In genomic region chr19:53894538-53895121, GRCm38 (mm10) we compare ENCODE assay signal across 10 mouse cellular contexts. TPM values are rescaled to one million over a fixed set of nuclear protein-coding genes. Genes with fewer than 3 reads are reported as not detected.
DNase-seq lines count a peak whose midpoint lies in the region; ATAC-seq and TF ChIP-seq lines count a peak whose summit lies in the region.
"Had no signal": no experiment of that assay in that cellular context is flagged by ENCODE, and none has a peak within 500 bp of the region (broad histone marks: within the 10 kb centered on the region; RNA-seq: fewer than 3 reads in every experiment).

No protein-coding gene starts in this region.

- WGBS in kidney, adult 2 months, result 61% methylated on average over 12 of the region's 12 CpGs
- WGBS in kidney, embryonic 16.5 days, result 71% methylated on average over 12 of the region's 12 CpGs
- WGBS in embryonic facial prominence, embryonic 15.5 days, result 50% methylated on average over 12 of the region's 12 CpGs
- 49% methylated on average over 12 of the region's 12 CpGs for WGBS in limb, embryonic 12.5 days
- 54% methylated on average over 12 of the region's 12 CpGs for WGBS in stomach, embryonic 16.5 days
- WGBS in forebrain, embryonic 14.5 days, result 80% methylated on average over 12 of the region's 12 CpGs

- no peaks in the 10 kb centered on the region for H3K27me3 ChIP-seq in kidney, adult 2 months (replicated peaks; ENCODE audit: control insufficient read depth, insufficient read depth, low read length)
- H3K27me3 ChIP-seq in kidney, embryonic 16.5 days (ENCODE audit: insufficient read depth, low read length), result no peaks in the 10 kb centered on the region
- no peaks in the 10 kb centered on the region for H3K27me3 ChIP-seq in embryonic facial prominence, embryonic 15.5 days
- no peaks in the 10 kb centered on the region for H3K27me3 ChIP-seq in limb, embryonic 12.5 days
- H3K27me3 ChIP-seq in stomach, embryonic 16.5 days (ENCODE audit: control insufficient read depth, insufficient read depth, low read length), result no peaks in the 10 kb centered on the region
- H3K27me3 ChIP-seq in forebrain, embryonic 14.5 days (replicated peaks; ENCODE audit: control insufficient read depth, insufficient read depth, low read length), result no peaks in the 10 kb centered on the region
- H3K27me3 ChIP-seq: forebrain, embryonic 13.5 days; midbrain, embryonic 12.5 days had no signal

- ATAC-seq in kidney, embryonic 16.5 days (ENCODE audit: low FRiP score, low TSS enrichment), result no peak
- no peak for ATAC-seq in embryonic facial prominence, embryonic 15.5 days (ENCODE audit: insufficient number of reproducible peaks, low FRiP score, low TSS enrichment, low read depth)
- ATAC-seq in limb, embryonic 12.5 days (ENCODE audit: insufficient number of reproducible peaks, insufficient read depth, low FRiP score, low TSS enrichment, low read depth), result peak; percentile 65; the same call in 1 of the 2 replicates
- peak; percentile 42; the same call in 1 of the 2 replicates for ATAC-seq in stomach, embryonic 16.5 days (ENCODE audit: insufficient read depth, low FRiP score)
- no peak for ATAC-seq in forebrain, embryonic 14.5 days
- ATAC-seq: forebrain, embryonic 13.5 days had no signal

- no peak for TF ChIP-seq CTCF in kidney, adult 2 months (conservative IDR thresholded peaks at IDR 0.05; ENCODE audit: insufficient read depth, insufficient read length, low read depth, low read length)

- peak; percentile 66 for DNase-seq in kidney, adult 2 months
- DNase-seq in cerebellum, postnatal 14 days, result no peak
- no peak for DNase-seq in forebrain, embryonic 14.5 days (ENCODE audit: low spot score)
- no peak for DNase-seq in neural tube, embryonic 10.5 days (ENCODE audit: extremely low spot score, low spot score)

- no peaks in the 10 kb centered on the region for H3K36me3 ChIP-seq in kidney, adult 2 months (ENCODE audit: control insufficient read depth, insufficient read depth, low read length)
- no peaks in the 10 kb centered on the region for H3K36me3 ChIP-seq in kidney, embryonic 16.5 days (ENCODE audit: insufficient read depth, low read length)
- H3K36me3 ChIP-seq in embryonic facial prominence, embryonic 15.5 days, result no peaks in the 10 kb centered on the region
- no peaks in the 10 kb centered on the region for H3K36me3 ChIP-seq in limb, embryonic 12.5 days
- H3K36me3 ChIP-seq in stomach, embryonic 16.5 days (ENCODE audit: control insufficient read depth, insufficient read depth, low read length), result no peaks in the 10 kb centered on the region
- H3K36me3 ChIP-seq in forebrain, embryonic 14.5 days (ENCODE audit: control insufficient read depth, insufficient read depth, low read length), result no peaks in the 10 kb centered on the region
- H3K36me3 ChIP-seq: midbrain, embryonic 12.5 days had no signal

- no peak overlapping the region for H3K9ac ChIP-seq in kidney, embryonic 16.5 days (replicated peaks; ENCODE audit: low read length)
- H3K9ac ChIP-seq in embryonic facial prominence, embryonic 15.5 days, result no peak overlapping the region
- H3K9ac ChIP-seq in limb, embryonic 12.5 days (replicated peaks), result no peak overlapping the region
- peak overlapping the region; percentile 43; the same call in 1 of the 2 replicates for H3K9ac ChIP-seq in stomach, embryonic 16.5 days (ENCODE audit: low read length)
- H3K9ac ChIP-seq in forebrain, embryonic 14.5 days (ENCODE audit: low read length), result no peak overlapping the region
- H3K9ac ChIP-seq: forebrain, embryonic 13.5 days; midbrain, embryonic 12.5 days had no signal

- no peak overlapping the region for H3K4me3 ChIP-seq in kidney, adult 2 months (ENCODE audit: insufficient read depth, low read depth, low read length)
- H3K4me3 ChIP-seq in kidney, embryonic 16.5 days (ENCODE audit: low read length), result no peak overlapping the region
- no peak overlapping the region for H3K4me3 ChIP-seq in embryonic facial prominence, embryonic 15.5 days (replicated peaks)
- H3K4me3 ChIP-seq in limb, embryonic 12.5 days (replicated peaks), result no peak overlapping the region
- H3K4me3 ChIP-seq in stomach, embryonic 16.5 days (replicated peaks; ENCODE audit: low read length), result no peak overlapping the region
- no peak overlapping the region for H3K4me3 ChIP-seq in forebrain, embryonic 14.5 days (ENCODE audit: low read depth, low read length)
- H3K4me3 ChIP-seq: forebrain, embryonic 13.5 days; midbrain, embryonic 12.5 days had no signal

- no peaks in the 10 kb centered on the region for H3K4me1 ChIP-seq in kidney, adult 2 months (ENCODE audit: control insufficient read depth, insufficient read depth, low read length)
- peaks cover 24% of the 10 kb centered on the region; the same call in 1 of the 2 replicates for H3K4me1 ChIP-seq in kidney, embryonic 16.5 days (ENCODE audit: insufficient read depth, low read length)
- peaks cover 68% of the 10 kb centered on the region for H3K4me1 ChIP-seq in embryonic facial prominence, embryonic 15.5 days
- peaks cover 53% of the 10 kb centered on the region for H3K4me1 ChIP-seq in limb, embryonic 12.5 days (replicated peaks)
- peaks cover 49% of the 10 kb centered on the region for H3K4me1 ChIP-seq in stomach, embryonic 16.5 days (ENCODE audit: control insufficient read depth, insufficient read depth, low read length)
- no peaks in the 10 kb centered on the region for H3K4me1 ChIP-seq in forebrain, embryonic 14.5 days (ENCODE audit: control insufficient read depth, insufficient read depth, low read length)

- H3K4me2 ChIP-seq in kidney, embryonic 16.5 days (replicated peaks; ENCODE audit: low read depth, low read length), result no peak overlapping the region
- no peak overlapping the region for H3K4me2 ChIP-seq in embryonic facial prominence, embryonic 15.5 days (replicated peaks)
- no peak overlapping the region for H3K4me2 ChIP-seq in limb, embryonic 12.5 days
- no peak overlapping the region for H3K4me2 ChIP-seq in stomach, embryonic 16.5 days (ENCODE audit: low read depth, low read length)
- H3K4me2 ChIP-seq in forebrain, embryonic 14.5 days (ENCODE audit: low read length), result no peak overlapping the region
- H3K4me2 ChIP-seq: forebrain, embryonic 13.5 days; midbrain, embryonic 12.5 days had no signal

- no peaks in the 10 kb centered on the region for H3K9me3 ChIP-seq in kidney, embryonic 16.5 days (ENCODE audit: low read length)
- no peaks in the 10 kb centered on the region for H3K9me3 ChIP-seq in embryonic facial prominence, embryonic 15.5 days (replicated peaks)
- H3K9me3 ChIP-seq in limb, embryonic 12.5 days, result no peaks in the 10 kb centered on the region
- H3K9me3 ChIP-seq in stomach, embryonic 16.5 days (replicated peaks; ENCODE audit: control insufficient read depth, low read length), result no peaks in the 10 kb centered on the region
- H3K9me3 ChIP-seq in forebrain, embryonic 14.5 days (replicated peaks; ENCODE audit: control insufficient read depth, low read length), result no peaks in the 10 kb centered on the region
- H3K9me3 ChIP-seq: forebrain, embryonic 13.5 days; midbrain, embryonic 12.5 days had no signal

- no peak for TF ChIP-seq POLR2A in kidney, adult 2 months (IDR thresholded peaks at IDR 0.05; ENCODE audit: low read depth, low read length)

- peak overlapping the region; percentile 62; the same call in 1 of the 2 replicates for H3K27ac ChIP-seq in kidney, adult 2 months (ENCODE audit: insufficient read depth, low read depth, low read length)
- H3K27ac ChIP-seq in kidney, embryonic 16.5 days (ENCODE audit: low read length), result no peak overlapping the region
- H3K27ac ChIP-seq in embryonic facial prominence, embryonic 15.5 days (replicated peaks), result peak overlapping the region; percentile 90
- peak overlapping the region; percentile 81 for H3K27ac ChIP-seq in limb, embryonic 12.5 days
- peak overlapping the region; percentile 90 for H3K27ac ChIP-seq in stomach, embryonic 16.5 days (ENCODE audit: low read length)
- no peak overlapping the region for H3K27ac ChIP-seq in forebrain, embryonic 14.5 days (ENCODE audit: low read depth, low read length)
- H3K27ac ChIP-seq: forebrain, embryonic 13.5 days; midbrain, embryonic 12.5 days had no signal

RNA-seq across cellular contexts. Expression of gene Pdcd4, which starts 2.6 kb away (rescaled TPM):
- 6.4 and 10.3 TPM in 2 replicates for polyA plus RNA-seq in kidney, adult 2 months (2012; rRNA removed)
- polyA plus RNA-seq in kidney, embryonic 16.5 days (2015; fragmentation: Nextera tagmentation; extraction: Ambion mirVana), result 106 and 122 TPM in 2 replicates
- polyA plus RNA-seq in embryonic facial prominence, embryonic 15.5 days (2015; fragmentation: Nextera tagmentation; extraction: Ambion mirVana), result 111 and 122 TPM in 2 replicates
- polyA plus RNA-seq in limb, embryonic 12.5 days (2016; fragmentation: Nextera tagmentation; extraction: Ambion mirVana), result 106 and 107 TPM in 2 replicates
- 94.1 and 101 TPM in 2 replicates for polyA plus RNA-seq in stomach, embryonic 16.5 days (2015; fragmentation: Nextera tagmentation; extraction: Ambion mirVana)
- polyA plus RNA-seq in forebrain, embryonic 14.5 days (2014; fragmentation: Nextera tagmentation; extraction: Ambion mirVana), result 62.1 and 75.4 TPM in 2 replicates

RNA-seq across cellular contexts. Expression of gene Shoc2, which starts 49.5 kb away (rescaled TPM):
- polyA plus RNA-seq in kidney, adult 2 months (2012; rRNA removed), result 16.3 and 19.1 TPM in 2 replicates
- 43.1 and 48.9 TPM in 2 replicates for polyA plus RNA-seq in kidney, embryonic 16.5 days (2015; fragmentation: Nextera tagmentation; extraction: Ambion mirVana)
- polyA plus RNA-seq in embryonic facial prominence, embryonic 15.5 days (2015; fragmentation: Nextera tagmentation; extraction: Ambion mirVana), result 47.1 and 48.0 TPM in 2 replicates
- 41.7 and 46.8 TPM in 2 replicates for polyA plus RNA-seq in limb, embryonic 12.5 days (2016; fragmentation: Nextera tagmentation; extraction: Ambion mirVana)
- polyA plus RNA-seq in stomach, embryonic 16.5 days (2015; fragmentation: Nextera tagmentation; extraction: Ambion mirVana), result 51.7 and 53.2 TPM in 2 replicates
- 49.6 and 61.1 TPM in 2 replicates for polyA plus RNA-seq in forebrain, embryonic 14.5 days (2014; fragmentation: Nextera tagmentation; extraction: Ambion mirVana)

RNA-seq across cellular contexts. Expression of gene Bbip1, which starts 49.8 kb away (rescaled TPM):
- polyA plus RNA-seq in kidney, adult 2 months (2012; rRNA removed), result 9.4 and 12.6 TPM in 2 replicates
- polyA plus RNA-seq in kidney, embryonic 16.5 days (2015; fragmentation: Nextera tagmentation; extraction: Ambion mirVana), result 64.5 and 76.3 TPM in 2 replicates
- 67.3 and 67.9 TPM in 2 replicates for polyA plus RNA-seq in embryonic facial prominence, embryonic 15.5 days (2015; fragmentation: Nextera tagmentation; extraction: Ambion mirVana)
- polyA plus RNA-seq in limb, embryonic 12.5 days (2016; fragmentation: Nextera tagmentation; extraction: Ambion mirVana), result 89.6 and 93.3 TPM in 2 replicates
- 64.8 and 69.9 TPM in 2 replicates for polyA plus RNA-seq in stomach, embryonic 16.5 days (2015; fragmentation: Nextera tagmentation; extraction: Ambion mirVana)
- 174 and 180 TPM in 2 replicates for polyA plus RNA-seq in forebrain, embryonic 14.5 days (2014; fragmentation: Nextera tagmentation; extraction: Ambion mirVana)

Comparison
In these comparisons a context has a peak if more than half of its experiments do, and no peak if none do; other contexts are left out.
1. H3K27ac ChIP-seq: peak in kidney, adult 2 months (single experiment), embryonic facial prominence, embryonic 15.5 days (single experiment), limb, embryonic 12.5 days (single experiment) and stomach, embryonic 16.5 days (single experiment); none in kidney, embryonic 16.5 days (single experiment) and forebrain, embryonic 14.5 days (single experiment).
2. ATAC-seq: peak in limb, embryonic 12.5 days (single experiment) and stomach, embryonic 16.5 days (single experiment); none in kidney, embryonic 16.5 days (single experiment), embryonic facial prominence, embryonic 15.5 days (single experiment) and forebrain, embryonic 14.5 days (single experiment).